Mouse (Mus musculus) stomach, postnatal 0 days (tissue): ENCODE measurements at regions not wholly inside any gene's neighbourhood (a gene's known extent, or its start where the extent isn't known, plus 50 kb on each side); places are given as distances from the start of the nearest gene placed in this dataset.

Experiments
- CTCF ChIP-seq: IDR thresholded peaks from 2 replicates; pipeline ENCODE4 v1.5.1; 2016; ENCODE audit warnings: antibody characterized with exemption, low read depth, mild to moderate bottlenecking, moderate library complexity
- EP300 ChIP-seq: optimal IDR thresholded peaks from 2 replicates; pipeline ENCODE3; 2016; ENCODE audit warnings: antibody characterized with exemption

DNA sequence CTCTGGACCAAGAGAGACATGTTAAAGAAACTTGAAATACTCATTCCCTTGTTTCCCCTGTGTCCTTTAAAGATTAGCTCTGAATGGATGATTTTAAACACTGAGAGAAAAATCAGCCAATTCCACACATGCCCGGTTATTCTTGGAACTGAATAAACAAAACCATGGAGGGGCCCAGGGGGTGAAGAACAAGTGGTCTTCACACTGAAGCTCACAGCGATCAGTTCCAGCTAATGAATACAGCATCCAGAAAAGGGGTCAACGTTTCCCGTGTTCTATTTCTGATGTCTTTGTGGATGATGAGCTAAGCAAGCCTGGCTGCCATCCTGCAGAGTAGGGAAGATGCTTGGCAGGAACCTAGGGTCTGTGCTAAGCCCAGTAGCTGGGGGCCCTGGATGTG is 182.3 kb downstream of the Irs2 start:
- TF ChIP-seq EP300 (no peak), CTCF (no peak)
